Comparison of ENCODE assay signal across 29 mouse cellular contexts in genomic region chr10:53752723-53753122, GRCm38 (mm10). TPM values are rescaled to one million over a fixed set of nuclear protein-coding genes. Genes with fewer than 3 reads are reported as not detected.
DNase-seq lines count a peak whose midpoint lies in the region; ATAC-seq and TF ChIP-seq lines count a peak whose summit lies in the region.
"Had no signal": no experiment of that assay in that cellular context is flagged by ENCODE, and none has a peak within 500 bp of the region (broad histone marks: within the 10 kb centered on the region; RNA-seq: fewer than 3 reads in every experiment).

No protein-coding gene starts in this region.

- peak; percentile 16; the same call in 1 of the 2 replicates for TF ChIP-seq CTCF in lung, postnatal 0 days (IDR thresholded peaks at IDR 0.05)

- no peaks in the 10 kb centered on the region for H3K9me3 ChIP-seq in lung, postnatal 0 days (ENCODE audit: low read length)
- H3K9me3 ChIP-seq: embryonic facial prominence, embryonic 10.5 days; embryonic facial prominence, embryonic 13.5 days; forebrain, embryonic 12.5 days; forebrain, embryonic 15.5 days; heart, embryonic 10.5 days; heart, embryonic 13.5 days had no signal

- H3K4me1 ChIP-seq in lung, postnatal 0 days (ENCODE audit: insufficient read depth, low read depth, low read length) = no peaks in the 10 kb centered on the region

- H3K9ac ChIP-seq in lung, postnatal 0 days (replicated peaks; ENCODE audit: low read depth) = no peak overlapping the region
- H3K9ac ChIP-seq: embryonic facial prominence, embryonic 13.5 days; forebrain, embryonic 12.5 days; forebrain, embryonic 15.5 days; heart, embryonic 13.5 days; hindbrain, embryonic 14.5 days had no signal

- H3K27ac ChIP-seq in lung, postnatal 0 days (ENCODE audit: low read length) = no peak overlapping the region
- H3K27ac ChIP-seq: embryonic facial prominence, embryonic 10.5 days; embryonic facial prominence, embryonic 13.5 days; forebrain, embryonic 12.5 days; forebrain, embryonic 15.5 days; heart, adult 2 months; heart, embryonic 10.5 days; heart, embryonic 13.5 days; hindbrain, embryonic 14.5 days; hindbrain, postnatal 0 days had no signal

- H3K36me3 ChIP-seq in lung, postnatal 0 days (ENCODE audit: insufficient read depth, low read length) = no peaks in the 10 kb centered on the region
- H3K36me3 ChIP-seq: embryonic facial prominence, embryonic 10.5 days; embryonic facial prominence, embryonic 13.5 days; forebrain, embryonic 12.5 days; forebrain, embryonic 15.5 days; heart, embryonic 10.5 days; heart, embryonic 13.5 days had no signal

- no peak overlapping the region for H3K4me3 ChIP-seq in lung, postnatal 0 days (ENCODE audit: low read depth, low read length)
- H3K4me3 ChIP-seq: embryonic facial prominence, embryonic 10.5 days; embryonic facial prominence, embryonic 13.5 days; erythroblast, embryonic 14.5 days; forebrain, embryonic 12.5 days; forebrain, embryonic 15.5 days; heart, adult 2 months; heart, embryonic 10.5 days; heart, embryonic 13.5 days had no signal

- no peaks in the 10 kb centered on the region; the same call in 1 of the 2 replicates for H3K27me3 ChIP-seq in lung, postnatal 0 days (replicated peaks; ENCODE audit: insufficient read depth, low read length)
- H3K27me3 ChIP-seq: forebrain, embryonic 15.5 days; Patski had no signal

- H3K4me2 ChIP-seq in lung, postnatal 0 days (replicated peaks; ENCODE audit: low read depth, low read length) = no peak overlapping the region
- H3K4me2 ChIP-seq: embryonic facial prominence, embryonic 13.5 days; forebrain, embryonic 12.5 days; forebrain, embryonic 15.5 days; heart, embryonic 13.5 days; hindbrain, embryonic 14.5 days had no signal

- no peak for ATAC-seq in lung, postnatal 0 days
- peak; percentile 56 for ATAC-seq in megakaryocyte-erythroid progenitor cell, adult 5-6 weeks (replicated peaks; ENCODE audit: low FRiP score, low TSS enrichment, poor library complexity, severe bottlenecking)
- ATAC-seq: CD4-positive, CD25-positive, alpha-beta regulatory T cell, adult 4 months; forebrain, embryonic 15.5 days; hindbrain, postnatal 0 days; inflammation-experienced regulatory T-cells, adult 6 months; Patski had no signal

- TF ChIP-seq EP300 in lung, postnatal 0 days (IDR thresholded peaks at IDR 0.05) = no peak

- WGBS in lung, postnatal 0 days = 61% methylated on average over 1 of the region's 1 CpGs

- no peak for DNase-seq in lung, postnatal 0 days (ENCODE audit: low spot score)
- DNase-seq in lung, postnatal 4 days = no peak
- DNase-seq in brain, adult 2 months (ENCODE audit: low read depth, low spot score) = peak; percentile 20
- no peak for DNase-seq in embryo, embryonic 10 days (ENCODE audit: low spot score)
- DNase-seq in ovary, postnatal 10 days (ENCODE audit: low spot score) = no peak
- DNase-seq: adrenal gland, postnatal 10 days; adrenal gland, postnatal 36 days; cerebellum, adult 11-12 months; cerebellum, adult 8-10 months; cerebellum, postnatal 14 days; embryo, embryonic 11 days; gastrocnemius, postnatal 36 days; heart, adult 2 months; heart, postnatal 14 days; heart, postnatal 4 days had no signal

RNA-seq across cellular contexts. Expression of gene Fam184a, which starts 1.8 kb away (rescaled TPM):
- 6.4 TPM in 2 replicates for polyA plus RNA-seq in lung, postnatal 0 days (2015; fragmentation: Nextera tagmentation; extraction: Ambion mirVana)
- total RNA-seq in megakaryocyte-erythroid progenitor cell, adult 5-6 weeks (2014; fragmentation: Nextera tagmentation) = 2.0 and 3.2 TPM in 2 replicates
- 4.5 and 14.9 TPM in 2 replicates for total RNA-seq in megakaryocyte-erythroid progenitor cell, adult 5-6 weeks (2017)
- polyA plus RNA-seq: C2C12; CD4-positive, CD25-positive, alpha-beta regulatory T cell, adult 4 months; erythroblast, embryonic 14.5 days; inflammation-experienced regulatory T-cells, adult 6 months had no signal
